Mouse (Mus musculus) natural killer cell, adult 2 months (primary cell): ENCODE measurements around the gene Bcar3.

Experiments
- DNase-seq, 2 experiments: peaks; one replicate each; pipeline ENCODE4 v3.0.0; 2022; ENCODE audit warnings: low spot score in 2 of 2

The Bcar3 gene

GRCm38 (mm10) chr3:122480986-122481385 is 187.1 kb downstream of the Bcar3 start:
- DNase-seq = no peak

GRCm38 (mm10) chr3:122481891-122482739 is 188.2 kb downstream of the Bcar3 start:
- no peak for DNase-seq

- no peak for DNase-seq
These were observed 189.3 kb downstream of the Bcar3 start for GRCm38 (mm10) chr3:122483066-122483782.

GRCm38 (mm10) chr3:122483783-122484130 is 189.8 kb downstream of the Bcar3 start:
- no peak for DNase-seq

GRCm38 (mm10) chr3:122484301-122484700 is 190.4 kb downstream of the Bcar3 start:
- no peak for DNase-seq

GRCm38 (mm10) chr3:122485699-122486098 is 191.8 kb downstream of the Bcar3 start:
- DNase-seq = no peak

GRCm38 (mm10) chr3:122486193-122486592 is 192.3 kb downstream of the Bcar3 start:
- DNase-seq = no peak

- DNase-seq = no peak
These were observed 194.3 kb downstream of the Bcar3 start for GRCm38 (mm10) chr3:122488051-122488754.

GRCm38 (mm10) chr3:122490574-122490973 is 196.6 kb downstream of the Bcar3 start:
- DNase-seq = no peak

- no peak for DNase-seq
These were observed 198.1 kb downstream of the Bcar3 start for GRCm38 (mm10) chr3:122492006-122492405.

GRCm38 (mm10) chr3:122492872-122493615 is 199.1 kb downstream of the Bcar3 start:
- DNase-seq = no peak

- DNase-seq = no peak
These were observed 200.8 kb downstream of the Bcar3 start for GRCm38 (mm10) chr3:122494764-122495163.

GRCm38 (mm10) chr3:122497871-122498270 is 203.9 kb downstream of the Bcar3 start:
- no peak for DNase-seq

GRCm38 (mm10) chr3:122498528-122498927 is 204.6 kb downstream of the Bcar3 start:
- no peak for DNase-seq

GRCm38 (mm10) chr3:122499647-122500046 is 205.7 kb downstream of the Bcar3 start:
- no peak for DNase-seq

GRCm38 (mm10) chr3:122500929-122501328 is 207.0 kb downstream of the Bcar3 start:
- no peak for DNase-seq

- DNase-seq = no peak
These were observed 212.5 kb downstream of the Bcar3 start for GRCm38 (mm10) chr3:122506343-122506916.

GRCm38 (mm10) chr3:122507826-122508225 is 213.9 kb downstream of the Bcar3 start:
- no peak for DNase-seq

GRCm38 (mm10) chr3:122509084-122509483 is 215.1 kb downstream of the Bcar3 start:
- no peak for DNase-seq

- no peak for DNase-seq
These were observed 215.8 kb downstream of the Bcar3 start for GRCm38 (mm10) chr3:122509534-122510239.
